Mouse (Mus musculus) spleen, postnatal 36 days (tissue): ENCODE results near the gene Pdzd4.

ENCODE experiments used
- DNase-seq, 2 experiments: peaks; one replicate each; pipeline ENCODE4 v3.0.0; 2022; ENCODE audit warnings: low spot score in 2 of 2, mixed read lengths in 1 of 2

Pdzd4 gene

DNA sequence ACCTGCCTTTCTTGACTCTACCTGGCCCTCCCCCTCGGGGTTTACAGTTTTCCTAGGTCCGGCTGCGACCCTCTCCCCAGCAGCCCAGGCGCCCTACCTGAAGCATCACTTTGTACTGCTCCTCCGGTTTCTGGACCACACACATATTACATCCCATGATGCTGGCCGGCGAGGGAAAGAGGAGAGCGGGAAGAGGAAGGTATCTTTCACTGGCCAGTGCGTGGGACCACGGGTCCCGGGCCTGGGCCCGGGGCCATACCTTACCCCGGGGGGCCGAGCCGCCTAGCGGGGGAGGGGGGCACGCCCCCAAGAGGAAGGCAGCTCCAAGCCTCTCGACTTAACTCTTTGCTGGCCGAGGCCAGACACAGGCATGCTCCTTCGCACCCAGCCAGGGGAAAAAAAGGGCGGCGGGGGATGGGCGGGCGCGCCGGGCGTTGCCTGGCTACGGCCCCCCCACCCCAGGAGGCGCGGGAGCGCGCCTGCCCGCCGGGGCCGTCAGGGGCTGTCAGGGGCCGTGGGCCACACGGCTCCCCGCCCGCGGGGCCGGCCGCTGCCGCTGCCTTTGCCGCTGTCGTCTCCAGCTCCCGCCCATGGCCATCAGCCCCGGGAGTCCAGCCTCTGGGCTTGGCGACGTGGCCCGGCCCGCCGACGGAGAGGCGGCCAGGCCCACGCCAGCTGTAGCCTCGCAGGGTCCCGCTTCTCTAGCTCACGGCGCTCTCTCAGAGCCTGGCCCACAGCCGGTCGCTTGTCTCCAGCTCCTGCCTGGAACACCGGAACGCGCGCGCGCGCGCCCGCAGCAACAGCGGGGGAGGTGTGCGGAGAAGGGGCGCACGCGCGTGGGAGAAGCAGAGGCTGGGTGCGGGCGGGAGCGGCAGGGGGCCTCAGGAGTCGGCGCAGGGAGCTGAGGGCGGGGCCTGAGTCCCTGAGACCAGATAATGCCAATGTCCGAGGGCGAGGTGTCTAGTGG lies at the start of gene Pdzd4:
TSS of gene Pdzd4 (minus strand) at position 785 of the 967 bp plus-strand sequence.
- DNase-seq: peak; percentile 3 to 14

- no peak for DNase-seq
These were observed 47.2 kb upstream of the Pdzd4 start for GRCm38 (mm10) chrX:73871956-73872355.

- no peak for DNase-seq
These were observed 46.7 kb upstream of the Pdzd4 start for GRCm38 (mm10) chrX:73871474-73871873.

GRCm38 (mm10) chrX:73869334-73869733 lies 44.6 kb upstream of the Pdzd4 start:
- DNase-seq: no peak

- peak in 1 of 2 experiments; percentile 20 for DNase-seq
These were observed 43.1 kb upstream of the Pdzd4 start for GRCm38 (mm10) chrX:73867852-73868251.

DNA sequence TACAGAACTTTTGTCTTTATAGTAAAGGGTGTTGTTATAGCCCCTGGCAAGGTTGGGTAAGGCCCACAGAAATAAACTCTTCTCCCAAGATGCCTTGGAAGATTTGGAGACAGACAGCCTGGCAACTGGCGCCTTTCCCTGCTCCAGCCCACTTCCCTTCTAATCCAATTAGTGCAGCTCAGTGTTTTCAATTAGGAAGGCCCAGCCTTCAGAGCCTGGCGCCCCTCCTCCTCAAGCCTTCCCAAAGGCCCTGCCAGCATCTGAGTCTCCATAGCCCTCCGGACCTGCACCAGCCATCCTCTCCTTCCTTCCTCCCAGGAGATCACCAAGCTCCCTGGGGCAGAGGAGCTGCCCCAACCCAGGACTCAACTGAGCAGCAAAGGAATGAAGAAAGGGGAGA lies 42.5 kb upstream of the Pdzd4 start:
- no peak for DNase-seq

DNA sequence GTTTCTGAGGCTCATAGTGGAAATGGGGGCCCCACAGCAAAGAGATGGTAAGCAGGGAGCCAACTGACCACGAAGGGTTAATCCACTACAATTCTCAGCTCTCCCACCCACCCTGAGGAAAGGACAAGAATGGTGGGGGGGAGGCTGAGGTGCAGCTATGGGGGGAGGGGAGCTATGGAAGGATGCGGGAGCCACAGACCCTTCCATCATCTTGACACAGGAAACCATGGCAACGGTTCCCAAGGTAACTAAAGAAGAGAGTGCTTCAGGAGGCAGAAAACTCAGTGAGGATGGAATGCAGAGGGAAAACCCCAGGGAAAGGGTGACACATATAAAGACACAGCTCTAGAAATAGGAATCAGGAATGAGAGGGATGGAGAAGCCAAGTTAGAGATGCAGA lies 39.9 kb upstream of the Pdzd4 start:
- DNase-seq: no peak

GRCm38 (mm10) chrX:73855087-73855408 lies 30.3 kb upstream of the Pdzd4 start:
- DNase-seq: no peak

DNA sequence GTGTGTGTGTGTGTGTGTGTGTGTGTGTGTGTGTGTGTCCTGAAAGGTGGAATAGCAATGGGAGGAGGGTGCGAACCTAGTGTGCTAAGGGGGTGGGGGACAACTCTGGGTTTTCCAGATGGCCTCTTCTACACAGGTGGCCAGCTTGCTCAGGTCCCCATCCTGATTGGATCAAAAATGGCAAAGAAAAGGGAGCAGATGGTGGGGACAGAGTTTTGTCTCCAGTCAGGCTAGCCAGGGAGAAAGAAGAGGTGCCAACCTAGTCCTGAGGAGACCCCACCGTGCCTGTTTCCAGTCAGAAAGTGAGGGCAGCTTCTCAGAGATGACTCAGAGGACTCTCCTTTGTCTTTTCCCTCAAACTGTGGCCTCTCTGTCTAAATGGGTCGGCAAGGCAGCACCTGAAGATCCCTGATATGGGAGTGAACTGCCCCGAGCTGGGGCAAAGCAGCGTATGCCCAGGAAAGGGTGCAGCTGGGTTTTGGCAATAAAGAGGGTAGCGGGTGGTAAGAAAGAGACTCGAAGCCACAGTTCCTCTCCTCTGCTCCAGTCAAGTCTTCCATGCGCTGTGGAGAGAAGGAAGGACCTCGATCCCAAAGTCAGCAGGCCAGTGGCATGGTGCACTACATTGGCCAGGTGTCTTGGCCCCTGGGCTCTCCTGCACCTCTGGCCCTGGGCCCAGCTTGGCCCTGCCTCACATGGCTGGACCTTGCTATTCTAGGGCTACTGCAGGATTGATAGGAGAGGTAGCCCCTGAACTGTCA lies 29.7 kb upstream of the Pdzd4 start:
- DNase-seq: no peak

- no peak for DNase-seq
These were observed 11.9 kb upstream of the Pdzd4 start for GRCm38 (mm10) chrX:73836691-73837090.

GRCm38 (mm10) chrX:73835731-73836130 lies 11.0 kb upstream of the Pdzd4 start:
- no peak for DNase-seq

GRCm38 (mm10) chrX:73823747-73824146 lies 1.0 kb downstream of the Pdzd4 start:
- no peak for DNase-seq

DNA sequence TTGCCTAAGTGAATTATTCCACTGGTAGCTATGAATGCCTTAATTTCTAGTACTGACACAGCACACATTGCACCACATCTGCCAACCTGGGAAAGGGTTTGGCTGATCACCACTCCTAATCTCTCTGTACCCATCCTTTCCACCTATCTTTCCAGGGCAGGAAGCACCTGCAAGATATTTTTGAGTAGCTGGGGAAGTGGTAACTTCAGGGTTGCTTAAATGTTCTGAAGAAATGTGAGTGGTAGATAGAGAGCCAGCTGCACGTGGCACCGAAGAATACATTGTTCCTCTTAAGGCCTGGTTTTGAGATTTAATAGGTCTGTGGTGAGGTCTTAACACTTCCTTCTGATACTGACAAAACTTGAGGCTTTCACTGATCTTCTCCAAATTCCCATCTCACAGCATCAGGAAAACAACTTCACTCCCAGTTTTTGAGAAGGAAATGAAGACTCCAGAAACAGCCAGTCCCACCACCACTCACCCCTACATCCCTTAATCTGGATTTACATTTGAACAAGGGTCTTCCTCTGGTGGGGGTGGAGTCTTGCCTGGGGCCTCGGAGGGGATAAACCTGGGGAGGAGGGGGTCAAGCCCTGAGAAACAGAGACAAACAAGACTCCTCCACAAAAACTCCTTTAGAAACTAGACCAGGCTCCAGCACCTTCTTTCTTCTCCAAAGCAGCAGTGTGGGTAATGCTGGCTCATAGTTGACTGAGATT lies 8.0 kb downstream of the Pdzd4 start:
- no peak for DNase-seq

DNA sequence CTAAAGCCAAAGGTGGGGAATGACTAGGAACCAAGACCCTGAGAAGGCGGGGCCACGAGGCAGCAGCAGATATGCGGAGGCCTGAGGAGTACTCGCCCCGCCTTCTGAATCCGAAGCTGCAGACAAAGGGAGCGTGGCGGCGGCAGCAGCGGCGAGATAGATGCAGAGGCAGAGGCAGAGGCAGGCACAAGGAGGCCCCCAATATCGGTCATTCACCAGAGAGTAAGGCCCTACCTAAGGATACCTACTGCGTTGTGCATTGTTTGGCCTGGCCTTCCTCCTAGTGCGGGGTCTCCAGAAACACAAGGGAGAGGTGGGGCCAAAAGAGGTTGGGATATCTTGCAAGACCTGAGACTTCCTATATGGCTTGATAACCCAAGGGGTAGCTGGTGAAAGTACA lies 9.7 kb downstream of the Pdzd4 start:
- DNase-seq: no peak

- no peak for DNase-seq
These were observed 19.0 kb downstream of the Pdzd4 start for GRCm38 (mm10) chrX:73805814-73806213.

GRCm38 (mm10) chrX:73798502-73798901 lies 26.3 kb downstream of the Pdzd4 start:
- peak; percentile 63 to 71 for DNase-seq

DNA sequence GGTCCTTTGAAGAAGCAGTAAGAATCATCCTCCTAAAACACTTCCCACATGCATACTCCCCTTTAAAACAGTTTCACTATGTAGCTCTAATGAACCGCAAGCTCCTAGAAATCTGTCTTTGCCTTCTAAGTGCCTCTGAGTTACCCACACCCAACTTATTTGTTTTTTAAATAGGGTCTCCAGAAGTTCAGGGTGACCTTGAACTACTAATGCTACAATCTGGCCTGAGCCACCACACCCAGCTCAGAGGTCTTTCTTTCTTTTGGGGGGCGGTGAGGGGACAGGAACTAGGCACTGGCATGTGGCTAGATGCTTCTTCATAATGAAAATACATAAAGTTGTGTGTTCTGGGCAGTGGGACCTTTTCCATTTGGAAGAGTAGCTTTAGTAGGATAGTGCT lies 27.3 kb downstream of the Pdzd4 start:
- DNase-seq: no peak

DNA sequence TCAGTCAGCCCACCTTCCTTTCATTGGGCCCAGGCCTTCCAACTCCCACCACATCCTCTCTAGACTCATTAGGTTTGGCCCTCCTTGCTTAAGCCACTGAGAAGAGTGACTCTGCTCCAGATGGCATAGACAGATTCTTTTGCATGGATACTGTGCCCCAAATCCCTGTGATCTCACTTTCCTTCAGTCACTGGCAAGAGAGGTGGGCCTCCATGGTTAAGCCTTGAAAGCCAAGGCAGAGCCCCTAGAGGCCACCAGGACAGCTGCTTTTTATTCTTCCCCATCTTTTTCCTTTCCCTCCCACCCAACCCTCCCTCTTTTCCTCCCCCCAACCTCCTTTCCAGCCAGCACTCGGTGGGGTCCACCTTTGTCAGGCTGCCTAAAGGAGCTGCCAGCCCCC lies 31.3 kb downstream of the Pdzd4 start:
- no peak for DNase-seq

GRCm38 (mm10) chrX:73793039-73793438 lies 31.7 kb downstream of the Pdzd4 start:
- DNase-seq: no peak

GRCm38 (mm10) chrX:73788501-73788900 lies 36.3 kb downstream of the Pdzd4 start:
- no peak for DNase-seq

DNA sequence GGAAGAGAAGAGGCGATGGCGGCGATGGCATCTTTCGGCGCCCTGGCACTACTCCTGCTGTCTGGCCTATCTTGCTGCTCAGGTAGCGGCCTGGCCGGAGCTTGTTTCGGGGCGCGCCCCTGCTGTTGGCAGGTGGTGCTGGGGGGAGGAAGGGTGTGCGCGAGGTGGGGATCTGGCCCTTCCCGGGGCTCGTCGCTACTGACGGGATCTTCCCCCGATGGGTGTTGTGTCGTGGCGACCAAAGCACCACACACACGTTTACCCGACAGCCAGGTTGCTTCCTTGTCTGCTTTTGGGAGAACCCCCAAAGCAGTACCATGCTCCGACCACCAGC lies 37.6 kb downstream of the Pdzd4 start:
- DNase-seq: no peak
